ENCODE assay signal across 11 mouse cellular contexts in genomic region chr16:8117543-8118167, GRCm38 (mm10).
DNase-seq lines count a peak whose midpoint lies in the region; ATAC-seq and TF ChIP-seq lines count a peak whose summit lies in the region.
"Had no signal": no experiment of that assay in that cellular context is flagged by ENCODE, and none has a peak within 500 bp of the region (broad histone marks: within the 10 kb centered on the region; RNA-seq: fewer than 3 reads in every experiment).

No protein-coding gene starts in this region.

- H3K27ac ChIP-seq in neural tube, embryonic 15.5 days (replicated peaks), result no peak overlapping the region
- no peak overlapping the region for H3K27ac ChIP-seq in layer of hippocampus, adult 2 months
- no peak overlapping the region for H3K27ac ChIP-seq in intestine, embryonic 16.5 days (ENCODE audit: low read length)
- H3K27ac ChIP-seq: heart, embryonic 15.5 days; left cerebral cortex, adult 2 months had no signal

- TF ChIP-seq CTCF in layer of hippocampus, adult 2 months (conservative IDR thresholded peaks at IDR 0.05), result peak; percentile 54

- H3K4me2 ChIP-seq in neural tube, embryonic 15.5 days, result no peak overlapping the region
- H3K4me2 ChIP-seq in intestine, embryonic 16.5 days (ENCODE audit: low read depth, low read length), result no peak overlapping the region
- H3K4me2 ChIP-seq: heart, embryonic 15.5 days had no signal

- peak; percentile 5 to 22 for DNase-seq in adrenal gland, postnatal 36 days
- no peak for DNase-seq in adrenal gland, adult 18-20 months (ENCODE audit: low spot score in 2 of 2)
- DNase-seq in neural tube, embryonic 10.5 days (ENCODE audit: extremely low spot score, low spot score), result peak; percentile 52
- peak; percentile 11 to 24 for DNase-seq in layer of hippocampus, adult 2 months (ENCODE audit: low spot score in 2 of 2)
- no peak for DNase-seq in MN1 (ENCODE audit: low spot score)
- DNase-seq in testis, postnatal 10 days (ENCODE audit: low spot score), result no peak

- no peaks in the 10 kb centered on the region for H3K9me3 ChIP-seq in neural tube, embryonic 15.5 days (replicated peaks)
- no peaks in the 10 kb centered on the region for H3K9me3 ChIP-seq in intestine, embryonic 16.5 days (ENCODE audit: control insufficient read depth, low read length)
- H3K9me3 ChIP-seq: heart, embryonic 15.5 days had no signal

- ATAC-seq in neural tube, embryonic 15.5 days (ENCODE audit: low FRiP score), result no peak
- ATAC-seq in intestine, embryonic 16.5 days, result no peak
- ATAC-seq: lung, postnatal 0 days had no signal

- H3K4me3 ChIP-seq in neural tube, embryonic 15.5 days (replicated peaks), result no peak overlapping the region
- H3K4me3 ChIP-seq in layer of hippocampus, adult 2 months, result peak overlapping the region; percentile 13; the same call in 1 of the 2 replicates
- H3K4me3 ChIP-seq in intestine, embryonic 16.5 days (ENCODE audit: low read length), result no peak overlapping the region
- H3K4me3 ChIP-seq: heart, embryonic 15.5 days; left cerebral cortex, adult 2 months had no signal

- H3K27me3 ChIP-seq in neural tube, embryonic 15.5 days (replicated peaks), result no peaks in the 10 kb centered on the region
- no peaks in the 10 kb centered on the region for H3K27me3 ChIP-seq in intestine, embryonic 16.5 days (replicated peaks; ENCODE audit: control insufficient read depth, insufficient read depth, low read length)
- H3K27me3 ChIP-seq: heart, embryonic 15.5 days had no signal

- H3K9ac ChIP-seq in neural tube, embryonic 15.5 days (replicated peaks), result no peak overlapping the region
- no peak overlapping the region for H3K9ac ChIP-seq in intestine, embryonic 16.5 days (ENCODE audit: low read depth, low read length)
- H3K9ac ChIP-seq: heart, embryonic 15.5 days had no signal

- H3K4me1 ChIP-seq in neural tube, embryonic 15.5 days, result peaks cover 6% of the 10 kb centered on the region; the same call in 1 of the 2 replicates
- H3K4me1 ChIP-seq in intestine, embryonic 16.5 days (ENCODE audit: control insufficient read depth, insufficient read depth, low read length), result no peaks in the 10 kb centered on the region
- H3K4me1 ChIP-seq: heart, embryonic 15.5 days had no signal

- no peaks in the 10 kb centered on the region for H3K36me3 ChIP-seq in neural tube, embryonic 15.5 days
- H3K36me3 ChIP-seq in intestine, embryonic 16.5 days (ENCODE audit: control insufficient read depth, insufficient read depth, low read length), result no peaks in the 10 kb centered on the region
- H3K36me3 ChIP-seq: heart, embryonic 15.5 days had no signal

- WGBS in neural tube, embryonic 15.5 days, result 29% methylated on average over 11 of the region's 11 CpGs
- WGBS in intestine, embryonic 16.5 days, result 49% methylated on average over 11 of the region's 11 CpGs

Comparison
In these comparisons a context has a peak if more than half of its experiments do, and no peak if none do; other contexts are left out.
1. DNase-seq: peak in adrenal gland, postnatal 36 days (2 of 2), neural tube, embryonic 10.5 days (single experiment) and layer of hippocampus, adult 2 months (2 of 2); none in adrenal gland, adult 18-20 months (0 of 2), MN1 (single experiment) and testis, postnatal 10 days (single experiment).